Mouse (Mus musculus) erythroblast, embryonic 14.5 days (primary cell): ENCODE results near the gene Ppp3r2.

ENCODE experiments used
- GATA1 ChIP-seq: IDR thresholded peaks from 2 replicates; pipeline ENCODE4 v1.6.1; 2012; ENCODE audit warnings: low read length, inconsistent platforms, mixed read lengths
- TAL1 ChIP-seq: IDR thresholded peaks from 3 replicates; pipeline ENCODE4 v1.6.1; 2012; ENCODE audit warnings: low read length, inconsistent platforms, mixed read lengths

- no peak for TF ChIP-seq GATA1
- TF ChIP-seq TAL1: no peak
Measured at GRCm38 (mm10) chr4:49729326-49729725, 47.5 kb upstream of the Ppp3r2 start.
